Mouse (Mus musculus): ENCODE measurements around the gene Mvb12b. TPM values are rescaled to one million over a fixed set of nuclear protein-coding genes. Genes with fewer than 3 reads are reported as not detected.

Mvb12b gene
- polyA plus RNA-seq, 1 experiment from 2014 or later, result 21.3 TPM

GRCm38 (mm10) chr2:33736722-33737121 lies 151.0 kb downstream of the Mvb12b start:
- Histone ChIP-seq H3K27ac (no peak overlapping the region), H3K4me2 (no peak overlapping the region), H3K27me3 (replicated peaks) (no peaks in the 10 kb centered on the region), H3K36me3 (peaks cover 16% of the 10 kb centered on the region), H3K9me3 (replicated peaks) (no peaks in the 10 kb centered on the region), H3K4me1 (no peaks in the 10 kb centered on the region), H3K4me3 (no peak overlapping the region), H3K9ac (no peak overlapping the region)
- no peak for ATAC-seq
- WGBS (ENCODE audit: insufficient replicate concordance), result 9% methylated on average over 2 of the region's 2 CpGs

- Histone ChIP-seq H3K4me1 (no peaks in the 10 kb centered on the region), H3K4me2 (no peak overlapping the region), H3K9ac (no peak overlapping the region), H3K27ac (no peak overlapping the region), H3K27me3 (replicated peaks) (no peaks in the 10 kb centered on the region), H3K36me3 (peaks cover 17% of the 10 kb centered on the region), H3K9me3 (replicated peaks) (no peaks in the 10 kb centered on the region), H3K4me3 (no peak overlapping the region)
- ATAC-seq, result no peak
- 30% methylated on average over 10 of the region's 10 CpGs for WGBS (ENCODE audit: insufficient replicate concordance)
These were observed 152.8 kb downstream of the Mvb12b start for GRCm38 (mm10) chr2:33734781-33735485.

GRCm38 (mm10) chr2:33729701-33730100 lies 158.0 kb downstream of the Mvb12b start:
- Histone ChIP-seq H3K4me3 (no peak overlapping the region), H3K27me3 (replicated peaks) (no peaks in the 10 kb centered on the region), H3K4me2 (no peak overlapping the region), H3K4me1 (peaks cover 6% of the 10 kb centered on the region; the same call in 1 of the 2 replicates), H3K36me3 (peaks cover 20% of the 10 kb centered on the region), H3K27ac (no peak overlapping the region), H3K9me3 (replicated peaks) (no peaks in the 10 kb centered on the region), H3K9ac (no peak overlapping the region)
- 54% methylated on average over 5 of the region's 5 CpGs for WGBS (ENCODE audit: insufficient replicate concordance)
- ATAC-seq, result no peak

- Histone ChIP-seq H3K4me2 (no peak overlapping the region), H3K4me3 (no peak overlapping the region), H3K4me1 (peaks cover 6% of the 10 kb centered on the region; the same call in 1 of the 2 replicates), H3K9ac (no peak overlapping the region), H3K9me3 (replicated peaks) (no peaks in the 10 kb centered on the region), H3K27ac (peak overlapping the region; percentile 8; the same call in 1 of the 2 replicates), H3K36me3 (peaks cover 8% of the 10 kb centered on the region; the same call in 1 of the 2 replicates), H3K27me3 (replicated peaks) (no peaks in the 10 kb centered on the region)
- no peak for ATAC-seq
- 13% methylated on average over 4 of the region's 6 CpGs for WGBS (ENCODE audit: insufficient replicate concordance)
These were observed 160.5 kb downstream of the Mvb12b start for GRCm38 (mm10) chr2:33727199-33727598.

GRCm38 (mm10) chr2:33720380-33720898 lies 167.3 kb downstream of the Mvb12b start:
- no peak for ATAC-seq
- H3K27me3 ChIP-seq (replicated peaks), result peaks cover 34% of the 10 kb centered on the region
- H3K9me3 ChIP-seq (replicated peaks), result 0 out of 2 replicates have a peak, but pooled peaks cover 3% of the 10 kb centered on the region
- no peak overlapping the region for H3K4me3 ChIP-seq
- no peak overlapping the region for H3K4me2 ChIP-seq
- H3K36me3 ChIP-seq, result no peaks in the 10 kb centered on the region
- no peaks in the 10 kb centered on the region for H3K4me1 ChIP-seq
- H3K27ac ChIP-seq, result no peak overlapping the region
- WGBS (ENCODE audit: insufficient replicate concordance), result 58% methylated on average over 9 of the region's 9 CpGs
- H3K9ac ChIP-seq, result no peak overlapping the region

GRCm38 (mm10) chr2:33719339-33720066 lies 168.2 kb downstream of the Mvb12b start:
- 59% methylated on average over 12 of the region's 12 CpGs for WGBS (ENCODE audit: insufficient replicate concordance)
- no peaks in the 10 kb centered on the region for H3K4me1 ChIP-seq
- H3K9me3 ChIP-seq (replicated peaks), result 0 out of 2 replicates have a peak, but pooled peaks cover 3% of the 10 kb centered on the region
- no peak overlapping the region for H3K4me2 ChIP-seq
- peaks cover 41% of the 10 kb centered on the region for H3K27me3 ChIP-seq (replicated peaks)
- no peaks in the 10 kb centered on the region for H3K36me3 ChIP-seq
- no peak overlapping the region for H3K4me3 ChIP-seq
- H3K9ac ChIP-seq, result no peak overlapping the region
- no peak overlapping the region for H3K27ac ChIP-seq
- ATAC-seq, result no peak

GRCm38 (mm10) chr2:33718561-33718960 lies 169.2 kb downstream of the Mvb12b start:
- H3K9me3 ChIP-seq (replicated peaks), result 0 out of 2 replicates have a peak, but pooled peaks cover 3% of the 10 kb centered on the region
- H3K4me1 ChIP-seq, result no peaks in the 10 kb centered on the region
- no peak overlapping the region for H3K4me2 ChIP-seq
- ATAC-seq, result no peak
- no peak overlapping the region for H3K4me3 ChIP-seq
- H3K27me3 ChIP-seq (replicated peaks), result peaks cover 45% of the 10 kb centered on the region
- 55% methylated on average over 6 of the region's 6 CpGs for WGBS (ENCODE audit: insufficient replicate concordance)
- H3K27ac ChIP-seq, result no peak overlapping the region
- H3K36me3 ChIP-seq, result no peaks in the 10 kb centered on the region
- no peak overlapping the region for H3K9ac ChIP-seq

- Histone ChIP-seq H3K4me1 (no peaks in the 10 kb centered on the region), H3K4me2 (no peak overlapping the region), H3K9me3 (replicated peaks) (0 out of 2 replicates have a peak, but pooled peaks cover 3% of the 10 kb centered on the region), H3K4me3 (no peak overlapping the region), H3K36me3 (no peaks in the 10 kb centered on the region), H3K27ac (no peak overlapping the region), H3K27me3 (replicated peaks) (peaks cover 52% of the 10 kb centered on the region), H3K9ac (no peak overlapping the region)
- ATAC-seq, result no peak
- 33% methylated on average over 21 of the region's 21 CpGs for WGBS (ENCODE audit: insufficient replicate concordance)
These were observed 169.9 kb downstream of the Mvb12b start for GRCm38 (mm10) chr2:33717821-33718351.

- no peak overlapping the region for H3K4me2 ChIP-seq
- no peaks in the 10 kb centered on the region for H3K4me1 ChIP-seq
- H3K27me3 ChIP-seq (replicated peaks), result peaks cover 57% of the 10 kb centered on the region
- H3K9me3 ChIP-seq (replicated peaks), result 0 out of 2 replicates have a peak, but pooled peaks cover 3% of the 10 kb centered on the region
- no peak overlapping the region for H3K4me3 ChIP-seq
- WGBS (ENCODE audit: insufficient replicate concordance), result 52% methylated on average over 11 of the region's 11 CpGs
- ATAC-seq, result no peak
- no peaks in the 10 kb centered on the region for H3K36me3 ChIP-seq
- no peak overlapping the region for H3K27ac ChIP-seq
- H3K9ac ChIP-seq, result no peak overlapping the region
These were observed 170.4 kb downstream of the Mvb12b start for GRCm38 (mm10) chr2:33717378-33717777.

- 0 out of 2 replicates have a peak, but pooled peaks cover 2% of the 10 kb centered on the region for H3K9me3 ChIP-seq (replicated peaks)
- no peak overlapping the region for H3K4me2 ChIP-seq
- no peak overlapping the region for H3K27ac ChIP-seq
- no peaks in the 10 kb centered on the region for H3K4me1 ChIP-seq
- ATAC-seq, result no peak
- no peaks in the 10 kb centered on the region for H3K36me3 ChIP-seq
- no peak overlapping the region for H3K9ac ChIP-seq
- 66% methylated on average over 15 of the region's 15 CpGs for WGBS (ENCODE audit: insufficient replicate concordance)
- H3K27me3 ChIP-seq (replicated peaks), result peaks cover 60% of the 10 kb centered on the region
- no peak overlapping the region for H3K4me3 ChIP-seq
These were observed 170.9 kb downstream of the Mvb12b start for GRCm38 (mm10) chr2:33716878-33717277.

- H3K4me1 ChIP-seq, result no peaks in the 10 kb centered on the region
These were observed 172.8 kb downstream of the Mvb12b start for GRCm38 (mm10) chr2:33714932-33715331.

More at GRCm38 (mm10) chr2:33714932-33715331, 172.8 kb downstream of the Mvb12b start:
- 40% methylated on average over 8 of the region's 8 CpGs for WGBS (ENCODE audit: insufficient replicate concordance)
- H3K9me3 ChIP-seq (replicated peaks), result no peaks in the 10 kb centered on the region
- no peak overlapping the region for H3K9ac ChIP-seq
- no peaks in the 10 kb centered on the region for H3K36me3 ChIP-seq
- ATAC-seq, result no peak
- H3K4me3 ChIP-seq, result no peak overlapping the region
- no peak overlapping the region for H3K4me2 ChIP-seq
- peaks cover 60% of the 10 kb centered on the region for H3K27me3 ChIP-seq (replicated peaks)
- H3K27ac ChIP-seq, result no peak overlapping the region
